Mouse (Mus musculus): ENCODE results near the gene Klf9.

The Klf9 gene

GRCm38 (mm10) chr19:23140689-23141317 is at the start of gene Klf9:
TSS of gene Klf9 (plus strand) at chr19:23141226.
- peak; percentile 93 for DNase-seq (ENCODE audit: low read depth, low spot score)

GRCm38 (mm10) chr19:23091586-23091985 is 49.4 kb upstream of the Klf9 start:
- no peak for DNase-seq (ENCODE audit: low read depth, low spot score)

- DNase-seq (ENCODE audit: low read depth, low spot score): no peak
These were observed 47.5 kb upstream of the Klf9 start for GRCm38 (mm10) chr19:23093548-23093947.

GRCm38 (mm10) chr19:23094906-23095305 is 46.1 kb upstream of the Klf9 start:
- DNase-seq (ENCODE audit: low read depth, low spot score): no peak

- no peak for DNase-seq (ENCODE audit: low read depth, low spot score)
These were observed 34.2 kb upstream of the Klf9 start for GRCm38 (mm10) chr19:23106859-23107258.

- no peak for DNase-seq (ENCODE audit: low read depth, low spot score)
These were observed 33.7 kb upstream of the Klf9 start for GRCm38 (mm10) chr19:23107335-23107734.

GRCm38 (mm10) chr19:23121875-23122274 is 19.2 kb upstream of the Klf9 start:
- DNase-seq (ENCODE audit: low read depth, low spot score): no peak

- DNase-seq (ENCODE audit: low read depth, low spot score): no peak
These were observed 16.9 kb upstream of the Klf9 start for GRCm38 (mm10) chr19:23124023-23124550.

GRCm38 (mm10) chr19:23125227-23126150 is 15.5 kb upstream of the Klf9 start:
- DNase-seq (ENCODE audit: low read depth, low spot score): no peak

- DNase-seq (ENCODE audit: low read depth, low spot score): no peak
These were observed 11.1 kb upstream of the Klf9 start for GRCm38 (mm10) chr19:23129908-23130307.

GRCm38 (mm10) chr19:23132106-23132635 is 8.9 kb upstream of the Klf9 start:
- DNase-seq (ENCODE audit: low read depth, low spot score): no peak

GRCm38 (mm10) chr19:23132720-23133426 is 8.2 kb upstream of the Klf9 start:
- no peak for DNase-seq (ENCODE audit: low read depth, low spot score)

GRCm38 (mm10) chr19:23133427-23134094 is 7.5 kb upstream of the Klf9 start:
- DNase-seq (ENCODE audit: low read depth, low spot score): no peak

GRCm38 (mm10) chr19:23134095-23134440 is 7.0 kb upstream of the Klf9 start:
- peak; percentile 28 for DNase-seq (ENCODE audit: low read depth, low spot score)

- DNase-seq (ENCODE audit: low read depth, low spot score): peak; percentile 57
These were observed 6.4 kb upstream of the Klf9 start for GRCm38 (mm10) chr19:23134441-23135301.

- DNase-seq (ENCODE audit: low read depth, low spot score): peak; percentile 84
These were observed 5.5 kb upstream of the Klf9 start for GRCm38 (mm10) chr19:23135349-23136201.

- DNase-seq (ENCODE audit: low read depth, low spot score): peak; percentile 56
These were observed 4.7 kb upstream of the Klf9 start for GRCm38 (mm10) chr19:23136202-23136850.

- no peak for DNase-seq (ENCODE audit: low read depth, low spot score)
These were observed 3.7 kb upstream of the Klf9 start for GRCm38 (mm10) chr19:23137295-23137694.
